Mouse (Mus musculus): ENCODE results near the gene Gpr39. TPM values are rescaled to one million over a fixed set of nuclear protein-coding genes. Genes with fewer than 3 reads are reported as not detected.

Gpr39 gene
- polyA plus RNA-seq, 1 experiment from 2014 or later: 10.2 TPM

DNA sequence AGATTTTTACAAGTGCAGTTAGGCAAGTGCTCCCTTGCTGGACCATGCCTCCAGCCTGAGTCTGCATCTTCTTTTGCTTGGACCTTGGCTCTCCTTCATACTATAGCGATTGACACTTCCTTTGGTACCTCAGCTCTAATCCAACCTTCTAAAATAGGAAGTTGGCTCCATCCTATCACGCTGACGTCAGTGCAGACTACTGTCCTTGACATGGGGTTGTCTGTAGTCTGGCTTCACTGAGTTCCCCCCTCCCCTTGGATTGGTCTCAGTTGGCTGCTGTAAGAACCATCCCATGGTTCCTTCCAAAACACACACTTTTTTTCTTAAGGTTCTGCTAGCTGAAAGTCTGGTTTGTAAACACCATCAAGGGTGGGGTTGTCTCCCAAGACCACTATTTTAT, 7.6 kb downstream of the Gpr39 start:
- DNase-seq (ENCODE audit: low spot score): no peak
- Histone ChIP-seq H3K27me3 (ENCODE audit: control insufficient read depth, insufficient read depth, low read length) (no peaks in the 10 kb centered on the region), H3K4me2 (replicated peaks; ENCODE audit: low read depth) (no peak overlapping the region), H3K36me3 (ENCODE audit: control insufficient read depth, insufficient read depth, low read length) (no peaks in the 10 kb centered on the region), H3K9ac (ENCODE audit: low read length) (no peak overlapping the region), H3K27ac (replicated peaks) (no peak overlapping the region), H3K4me1 (replicated peaks; ENCODE audit: control insufficient read depth, insufficient read depth) (no peaks in the 10 kb centered on the region), H3K4me3 (ENCODE audit: low read depth, low read length) (no peak overlapping the region), H3K9me3 (ENCODE audit: control insufficient read depth, low read length) (no peaks in the 10 kb centered on the region)
- WGBS: 78% methylated on average over 3 of the region's 3 CpGs
- no peak for TF ChIP-seq EP300 (optimal IDR thresholded peaks at IDR 0.05)
- TF ChIP-seq CTCF (IDR thresholded peaks at IDR 0.05; ENCODE audit: low read depth): no peak
- no peak for ATAC-seq (ENCODE audit: low FRiP score, low TSS enrichment)

DNA sequence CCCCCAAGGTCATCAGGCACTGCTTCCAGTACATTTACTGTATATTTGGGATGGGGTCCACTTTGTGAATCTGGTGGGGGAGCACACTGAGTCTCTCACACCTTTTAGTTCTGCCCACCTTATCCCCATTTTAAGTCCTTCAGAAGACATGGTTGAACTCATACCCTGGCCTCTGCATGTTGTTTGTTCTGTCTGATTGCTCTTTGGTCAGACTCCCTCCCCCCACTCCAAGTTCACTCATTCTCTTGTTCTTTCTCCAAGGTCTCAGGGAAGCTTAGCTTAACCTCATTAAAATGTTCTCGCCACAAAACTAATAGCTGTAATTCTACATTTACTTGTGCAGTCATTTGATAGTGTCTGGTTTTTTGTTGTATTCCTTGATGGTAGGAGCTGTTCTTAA, 8.5 kb downstream of the Gpr39 start:
- no peak for DNase-seq (ENCODE audit: low spot score)
- Histone ChIP-seq H3K36me3 (ENCODE audit: control insufficient read depth, insufficient read depth, low read length) (no peaks in the 10 kb centered on the region), H3K27ac (replicated peaks) (no peak overlapping the region), H3K4me3 (ENCODE audit: low read depth, low read length) (no peak overlapping the region), H3K4me1 (replicated peaks; ENCODE audit: control insufficient read depth, insufficient read depth) (no peaks in the 10 kb centered on the region), H3K9me3 (ENCODE audit: control insufficient read depth, low read length) (no peaks in the 10 kb centered on the region), H3K9ac (ENCODE audit: low read length) (no peak overlapping the region), H3K27me3 (ENCODE audit: control insufficient read depth, insufficient read depth, low read length) (no peaks in the 10 kb centered on the region), H3K4me2 (replicated peaks; ENCODE audit: low read depth) (no peak overlapping the region)
- WGBS: 68% methylated on average over 1 of the region's 1 CpGs
- no peak for TF ChIP-seq EP300 (optimal IDR thresholded peaks at IDR 0.05)
- TF ChIP-seq CTCF (IDR thresholded peaks at IDR 0.05; ENCODE audit: low read depth): no peak
- ATAC-seq (ENCODE audit: low FRiP score, low TSS enrichment): no peak

DNA sequence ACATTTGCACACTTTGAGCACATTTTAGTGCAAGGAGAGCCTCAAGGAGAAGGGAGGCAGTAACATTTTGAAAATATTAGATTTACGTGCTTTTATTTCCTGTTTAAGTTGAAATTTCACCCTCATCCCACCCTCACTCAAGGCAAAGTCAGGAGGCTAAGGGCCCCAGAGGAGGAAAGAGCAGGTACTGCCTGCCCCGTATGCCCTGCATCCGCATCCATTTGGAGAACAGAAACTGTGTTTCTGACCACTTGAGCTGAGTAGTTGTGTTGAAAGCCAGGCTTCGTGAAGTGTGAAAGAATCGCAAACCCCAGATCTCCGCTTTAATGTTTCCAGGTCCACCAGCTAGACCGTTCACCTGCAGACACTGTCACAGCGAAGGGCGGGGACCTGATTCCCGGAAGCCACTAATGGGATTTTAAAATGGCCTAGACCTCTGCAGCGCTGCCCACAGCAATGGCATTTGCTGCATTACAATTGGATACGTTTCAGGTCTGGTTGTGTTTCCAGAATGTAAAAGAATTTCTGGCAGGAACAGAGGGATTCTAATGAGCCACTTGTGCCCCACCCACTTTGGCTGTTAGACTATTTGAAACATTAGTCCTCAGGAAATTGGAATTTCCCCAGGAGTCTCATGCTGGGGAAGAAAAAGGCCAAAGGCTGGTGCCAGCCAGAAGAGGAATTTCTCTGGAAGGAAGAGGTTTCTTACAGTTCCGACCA, 11.1 kb downstream of the Gpr39 start:
- H3K4me3 ChIP-seq (ENCODE audit: low read depth, low read length): no peak overlapping the region
- no peak overlapping the region for H3K4me2 ChIP-seq (replicated peaks; ENCODE audit: low read depth)
- H3K9me3 ChIP-seq (ENCODE audit: control insufficient read depth, low read length): no peaks in the 10 kb centered on the region
- H3K4me1 ChIP-seq (replicated peaks; ENCODE audit: control insufficient read depth, insufficient read depth): no peaks in the 10 kb centered on the region
- no peaks in the 10 kb centered on the region for H3K36me3 ChIP-seq (ENCODE audit: control insufficient read depth, insufficient read depth, low read length)
- DNase-seq (ENCODE audit: low spot score) (no peak), ATAC-seq (ENCODE audit: low FRiP score, low TSS enrichment) (no peak)
- H3K27ac ChIP-seq (replicated peaks): no peak overlapping the region
- no peak for TF ChIP-seq CTCF (IDR thresholded peaks at IDR 0.05; ENCODE audit: low read depth)
- no peak for TF ChIP-seq EP300 (optimal IDR thresholded peaks at IDR 0.05)
- 76% methylated on average over 13 of the region's 13 CpGs for WGBS
- no peaks in the 10 kb centered on the region for H3K27me3 ChIP-seq (ENCODE audit: control insufficient read depth, insufficient read depth, low read length)
- no peak overlapping the region for H3K9ac ChIP-seq (ENCODE audit: low read length)

DNA sequence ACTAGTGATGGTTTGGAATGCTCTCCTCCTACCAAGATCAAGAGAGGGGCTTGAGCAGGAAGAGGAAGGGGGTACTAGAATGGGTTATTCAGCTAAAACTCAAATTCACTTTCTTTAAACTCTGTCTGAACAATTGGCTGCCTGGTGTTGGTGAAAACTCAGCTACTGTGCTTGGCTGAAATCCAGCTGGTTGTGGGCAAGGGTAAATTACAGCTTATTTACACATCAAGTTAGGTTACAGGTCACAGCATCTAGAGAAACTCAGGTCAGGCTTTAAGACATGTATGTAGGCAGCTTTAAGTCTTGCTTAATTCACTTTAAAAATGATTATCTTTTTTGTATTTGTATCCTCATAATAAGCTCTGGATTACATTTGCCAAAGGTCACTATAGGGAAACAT, 16.7 kb downstream of the Gpr39 start:
- no peak overlapping the region for H3K4me3 ChIP-seq (ENCODE audit: low read depth, low read length)
- no peak for ATAC-seq (ENCODE audit: low FRiP score, low TSS enrichment)
- H3K27ac ChIP-seq (replicated peaks): 0 out of 2 replicates have a peak overlapping the region, but pooled peaks have one; percentile 35
- no peak overlapping the region for H3K9ac ChIP-seq (ENCODE audit: low read length)
- no peaks in the 10 kb centered on the region for H3K9me3 ChIP-seq (ENCODE audit: control insufficient read depth, low read length)
- DNase-seq (ENCODE audit: low spot score): no peak
- no peaks in the 10 kb centered on the region; the same call in 1 of the 2 replicates for H3K4me1 ChIP-seq (replicated peaks; ENCODE audit: control insufficient read depth, insufficient read depth)
- no peak overlapping the region for H3K4me2 ChIP-seq (replicated peaks; ENCODE audit: low read depth)
- TF ChIP-seq EP300 (optimal IDR thresholded peaks at IDR 0.05) (no peak), CTCF (IDR thresholded peaks at IDR 0.05; ENCODE audit: low read depth) (no peak)
- H3K27me3 ChIP-seq (ENCODE audit: control insufficient read depth, insufficient read depth, low read length): no peaks in the 10 kb centered on the region
- no peaks in the 10 kb centered on the region for H3K36me3 ChIP-seq (ENCODE audit: control insufficient read depth, insufficient read depth, low read length)

DNA sequence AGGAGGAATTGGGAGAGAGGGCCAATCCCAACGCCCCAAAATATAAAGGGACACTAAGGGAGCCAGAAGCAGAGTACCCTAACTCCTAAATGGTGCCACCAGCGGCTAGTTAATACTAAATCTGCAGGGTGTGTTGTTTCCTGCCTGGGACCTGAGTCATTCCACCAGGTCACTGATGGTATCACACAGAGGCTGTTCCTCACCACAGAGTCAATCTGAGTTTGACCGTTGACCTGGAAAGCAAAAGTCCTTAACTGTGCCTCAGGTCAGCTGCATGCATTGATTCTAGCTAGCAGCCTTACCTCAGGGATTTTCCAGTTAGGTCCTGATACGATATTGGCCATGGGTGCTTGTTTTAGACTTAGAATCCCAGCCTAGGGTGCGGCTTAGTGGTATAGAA, 17.5 kb downstream of the Gpr39 start:
- H3K9me3 ChIP-seq (ENCODE audit: control insufficient read depth, low read length): no peaks in the 10 kb centered on the region
- no peak overlapping the region for H3K4me3 ChIP-seq (ENCODE audit: low read depth, low read length)
- no peaks in the 10 kb centered on the region for H3K36me3 ChIP-seq (ENCODE audit: control insufficient read depth, insufficient read depth, low read length)
- H3K27me3 ChIP-seq (ENCODE audit: control insufficient read depth, insufficient read depth, low read length): no peaks in the 10 kb centered on the region
- no peak overlapping the region for H3K9ac ChIP-seq (ENCODE audit: low read length)
- TF ChIP-seq CTCF (IDR thresholded peaks at IDR 0.05; ENCODE audit: low read depth) (no peak), EP300 (optimal IDR thresholded peaks at IDR 0.05) (no peak)
- peak; percentile 98 for ATAC-seq (ENCODE audit: low FRiP score, low TSS enrichment)
- H3K27ac ChIP-seq (replicated peaks): peak overlapping the region; percentile 78
- 60% methylated on average over 5 of the region's 5 CpGs for WGBS
- no peaks in the 10 kb centered on the region; the same call in 1 of the 2 replicates for H3K4me1 ChIP-seq (replicated peaks; ENCODE audit: control insufficient read depth, insufficient read depth)
- no peak overlapping the region for H3K4me2 ChIP-seq (replicated peaks; ENCODE audit: low read depth)
- DNase-seq (ENCODE audit: low spot score): peak; percentile 61

DNA sequence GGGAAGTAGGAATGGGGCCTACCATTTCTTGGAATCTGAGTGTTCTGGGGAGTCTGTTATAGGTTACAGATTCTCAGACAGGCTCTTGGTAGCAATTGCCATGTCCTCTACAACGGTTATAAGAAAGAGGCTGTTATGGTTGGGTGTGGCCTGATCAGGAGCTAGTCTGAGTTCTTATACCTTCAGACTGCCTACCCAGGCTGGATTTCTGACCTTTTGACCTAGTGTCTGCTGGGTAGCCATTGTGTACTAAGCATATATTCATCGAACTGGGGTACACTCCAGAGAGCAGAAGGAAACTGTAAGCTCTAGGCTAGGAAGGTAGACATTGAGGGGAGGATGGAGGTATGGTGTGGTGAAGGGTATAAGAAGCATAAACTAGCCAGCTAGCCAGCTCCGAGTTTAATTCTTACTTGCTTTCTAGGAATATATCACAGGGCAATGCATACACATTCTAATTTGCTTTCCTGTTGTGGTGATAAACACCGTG, 24.4 kb downstream of the Gpr39 start:
- H3K4me1 ChIP-seq (replicated peaks; ENCODE audit: control insufficient read depth, insufficient read depth): no peaks in the 10 kb centered on the region
- H3K4me3 ChIP-seq (ENCODE audit: low read depth, low read length): no peak overlapping the region
- 70% methylated on average over 4 of the region's 4 CpGs for WGBS
- ATAC-seq (ENCODE audit: low FRiP score, low TSS enrichment): no peak; the same call in 1 of the 2 replicates
- no peak overlapping the region for H3K9ac ChIP-seq (ENCODE audit: low read length)
- DNase-seq (ENCODE audit: low spot score): no peak
- H3K36me3 ChIP-seq (ENCODE audit: control insufficient read depth, insufficient read depth, low read length): no peaks in the 10 kb centered on the region
- no peak for TF ChIP-seq CTCF (IDR thresholded peaks at IDR 0.05; ENCODE audit: low read depth)
- no peak for TF ChIP-seq EP300 (optimal IDR thresholded peaks at IDR 0.05)
- H3K27me3 ChIP-seq (ENCODE audit: control insufficient read depth, insufficient read depth, low read length): no peaks in the 10 kb centered on the region
- H3K4me2 ChIP-seq (replicated peaks; ENCODE audit: low read depth): no peak overlapping the region
- peak overlapping the region; percentile 63 for H3K27ac ChIP-seq (replicated peaks)
- no peaks in the 10 kb centered on the region for H3K9me3 ChIP-seq (ENCODE audit: control insufficient read depth, low read length)

Measured in stomach, postnatal 0 days (tissue).